Mouse (Mus musculus) spleen, adult 2 months (tissue): ENCODE data around the gene Agpat3.

Experiments used
- CTCF ChIP-seq: fragments of 200-500 bp; IDR thresholded peaks from 2 replicates; pipeline ENCODE4 v1.5.1; 2011; ENCODE audit warnings: mild to moderate bottlenecking, inconsistent platforms; ENCODE audit not compliant: insufficient read depth, insufficient read length, insufficient replicate concordance; ENCODE audit errors: extremely low read depth
- POLR2A ChIP-seq: fragments of 200-500 bp; IDR thresholded peaks from 2 replicates; pipeline ENCODE4 v1.6.1; 2011; ENCODE audit warnings: low read depth, low read length, inconsistent platforms

DNA sequence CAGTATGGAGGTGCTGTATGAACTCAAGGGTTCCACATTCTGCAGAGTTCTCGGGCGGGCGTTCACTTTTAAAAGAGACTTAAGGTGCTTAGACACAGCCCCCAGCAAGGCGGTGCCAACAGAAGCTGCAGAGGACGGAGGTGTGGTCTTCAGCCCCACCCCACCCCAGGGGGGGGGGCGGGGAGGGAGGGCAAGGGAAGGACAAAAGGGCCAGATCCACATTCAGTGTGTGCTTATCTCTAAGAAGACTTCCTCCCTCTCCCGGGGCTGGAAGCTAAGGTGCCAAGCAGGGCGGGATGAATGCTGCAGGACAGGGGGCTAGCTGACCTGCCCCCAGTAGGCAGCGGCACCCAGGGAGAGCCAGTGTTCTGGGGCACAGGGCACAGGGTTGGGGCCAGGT is 79.4 kb downstream of the Agpat3 start:
- no peak for TF ChIP-seq CTCF
- no peak for TF ChIP-seq POLR2A
